Mouse (Mus musculus) Patski (cell line): ENCODE results near the gene Kif19a. TPM values are rescaled to one million over a fixed set of nuclear protein-coding genes. Genes with fewer than 3 reads are reported as not detected.

ENCODE experiments used
- ATAC-seq: fragments of 100-300 bp; one replicate; pipeline ENCODE4 v1.8.0; 2021
- CTCF ChIA-PET: fragments of 350-600 bp; sonication (Branson Sonifier 250); formaldehyde crosslinking; loops from one replicate; lab custom pipeline; 2022; ENCODE audit warnings: inconsistent platforms; lab: Charles Lee
- POLR2A ChIA-PET: fragments of 350-600 bp; sonication (Branson Sonifier 250); formaldehyde crosslinking; loops from one replicate; lab custom pipeline; 2022; ENCODE audit warnings: antibody characterized with exemption, inconsistent platforms; lab: Charles Lee
- DNase-seq: peaks from one replicate; pipeline ENCODE4 v3.0.0-alpha.2; 2011; ENCODE audit warnings: low read depth, low spot score
- H3K27me3 ChIP-seq: fragments of 371-371 bp; one replicate; pipeline ENCODE4 v1.5.1; 2021
- CTCF ChIP-seq: fragments of 100-300 bp; IDR thresholded peaks from one replicate; pipeline ENCODE4 v1.5.1; 2021
- in situ Hi-C: fragments of 300-500 bp; cut with MboI; formaldehyde crosslinking; loops from 3 replicates; pipeline ENCODE4 v1.11.1; 2018; ENCODE audit warnings: low pct_unique_long_range_greater_than_20kb, mixed read lengths
- polyA plus RNA-seq: library from polyadenylated mRNA; unstranded; gene quantifications from one replicate; pipeline ENCODE4 v1.2.3, GENCODE M21; 2021

The Kif19a gene
- polyA plus RNA-seq, 1 experiment from 2014 or later = 0.49 TPM

GRCm38 (mm10) chr11:114830433-114830773 lies 65.2 kb downstream of the Kif19a start:
- in situ Hi-C loops = no loop called here
- ATAC-seq (no peak), DNase-seq (no peak)
- ChIA-PET POLR2A (interaction anchor here (1.1 to 4.5 kb wide), 6 partner anchors 11 to 23 kb away, joined by 3 to 35 read pairs (median 4); partner anchors contain the start of gene Gprc5c), CTCF (interaction anchor here (0.8 to 1.6 kb wide), 3 partner anchors 10 to 21 kb away, joined by 3 to 8 read pairs (median 3); no protein-coding TSS in a partner anchor)
- no peaks in the 10 kb centered on the region for H3K27me3 ChIP-seq
- no peak for TF ChIP-seq CTCF

DNA sequence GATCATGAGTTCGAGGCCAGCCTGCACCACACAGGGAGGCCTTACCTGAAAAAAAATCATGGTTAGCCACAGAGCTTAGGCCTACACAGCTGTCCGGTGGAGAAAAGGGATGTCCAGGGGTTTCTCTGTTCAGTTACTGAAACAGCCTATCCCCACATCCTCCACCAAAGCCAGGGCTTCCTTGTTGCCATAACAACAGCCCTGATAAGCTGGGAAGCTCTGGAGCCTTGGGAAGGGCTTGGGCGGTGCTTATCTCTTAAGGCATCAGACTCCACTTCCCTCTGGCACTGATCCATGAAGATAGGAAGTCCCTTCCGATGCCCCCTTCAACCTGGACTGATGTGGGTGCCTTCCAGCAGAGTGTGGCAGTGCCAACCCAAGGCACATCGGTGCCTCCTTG lies 68.0 kb downstream of the Kif19a start:
- no peaks in the 10 kb centered on the region for H3K27me3 ChIP-seq
- in situ Hi-C loops = no loop called here
- no peak for ATAC-seq
- ChIA-PET CTCF (interaction anchor here (1.1 to 2.8 kb wide), 3 partner anchors 9 to 14 kb away, joined by 3 to 7 read pairs (median 3); no protein-coding TSS in a partner anchor), POLR2A (interaction anchor here (0.7 to 1.8 kb wide), 2 partner anchors 12 to 19 kb away, joined by 3 to 9 read pairs; no protein-coding TSS in a partner anchor)
- TF ChIP-seq CTCF = no peak
- no peak for DNase-seq

Other genes starting within 250 kb of the Kif19a start
- 666 TPM for gene Rpl38, start 96.9 kb upstream of the Kif19a start, polyA plus RNA-seq
- gene Ttyh2, start 90.0 kb upstream of the Kif19a start, polyA plus RNA-seq = 22.1 TPM
- 0.27 TPM for gene Dnaic2, start 38.0 kb upstream of the Kif19a start, polyA plus RNA-seq
- gene Btbd17, start 30.6 kb downstream of the Kif19a start, polyA plus RNA-seq = 0.45 TPM
- 0.12 TPM for gene Gpr142, start 33.5 kb downstream of the Kif19a start, polyA plus RNA-seq
- 234 TPM for gene Gprc5c, start 85.8 kb downstream of the Kif19a start, polyA plus RNA-seq
- gene Cd300a, start 124.7 kb downstream of the Kif19a start, polyA plus RNA-seq = 0.78 TPM
- 0.03 TPM for gene Cd300lb, start 169.0 kb downstream of the Kif19a start, polyA plus RNA-seq
- gene Cd300c, start 203.8 kb downstream of the Kif19a start, polyA plus RNA-seq = not detected
- 0.08 TPM for gene Cd300ld, start 224.5 kb downstream of the Kif19a start, polyA plus RNA-seq
- 0.14 TPM for gene Cd300c2, start 236.5 kb downstream of the Kif19a start, polyA plus RNA-seq